Mouse (Mus musculus) spleen, adult 2 months (tissue): ENCODE measurements around the gene Xpr1. TPM values are rescaled to one million over a fixed set of nuclear protein-coding genes. Genes with fewer than 3 reads are reported as not detected.

ENCODE experiments used
- DNase-seq, 2 experiments: peaks; one replicate each; pipeline versions ENCODE4 v3.0.0 to v3.0.0-alpha.2; 2012 to 2021; ENCODE audit warnings: low spot score in 2 of 2, low read depth in 1 of 2
- H3K27ac ChIP-seq: fragments of 200-500 bp; 2 replicates; pipeline ENCODE4 v1.5.1; 2012; ENCODE audit warnings: low read length, inconsistent platforms; ENCODE audit not compliant: insufficient read depth
- H3K27me3 ChIP-seq: fragments of 200-500 bp; 2 replicates; pipeline ENCODE4 v1.6.1; 2012; ENCODE audit warnings: mild to moderate bottlenecking, moderate library complexity, low read length, inconsistent platforms; ENCODE audit not compliant: control insufficient read depth, insufficient read depth
- H3K36me3 ChIP-seq: fragments of 200-500 bp; 2 replicates; pipeline ENCODE4 v1.6.1; 2012; ENCODE audit warnings: mild to moderate bottlenecking, low read length, inconsistent platforms; ENCODE audit not compliant: control insufficient read depth, insufficient read depth
- H3K4me1 ChIP-seq: fragments of 200-500 bp; 2 replicates; pipeline ENCODE4 v1.6.1; 2011; ENCODE audit warnings: inconsistent platforms; ENCODE audit not compliant: control insufficient read depth, insufficient read depth, insufficient read length
- H3K4me3 ChIP-seq: fragments of 200-500 bp; 2 replicates; pipeline ENCODE4 v1.5.1; 2011; ENCODE audit warnings: mild to moderate bottlenecking, inconsistent platforms; ENCODE audit not compliant: insufficient read depth, insufficient read length; ENCODE audit errors: extremely low read depth
- CTCF ChIP-seq: fragments of 200-500 bp; IDR thresholded peaks from 2 replicates; pipeline ENCODE4 v1.5.1; 2011; ENCODE audit warnings: mild to moderate bottlenecking, inconsistent platforms; ENCODE audit not compliant: insufficient read depth, insufficient read length, insufficient replicate concordance; ENCODE audit errors: extremely low read depth
- POLR2A ChIP-seq: fragments of 200-500 bp; IDR thresholded peaks from 2 replicates; pipeline ENCODE4 v1.6.1; 2011; ENCODE audit warnings: low read depth, low read length, inconsistent platforms
- WGBS: fragments of 180-500 bp; shearing (Covaris S2); methylation state at CpG from one replicate; pipeline ENCODE4 v1.1.7; 2018; 5-methylcytosine and 5-hydroxymethylcytosine counted together
- polyA plus RNA-seq: library from polyadenylated mRNA; depleted of rRNA; stranded (reverse); fragments of >200 nt; gene quantifications from 2 replicates; pipeline ENCODE4 v1.2.3, GENCODE M21; 2012

The Xpr1 gene
- polyA plus RNA-seq, 1 experiment = 6.2 TPM

- Histone ChIP-seq H3K27me3 (no peaks in the 10 kb centered on the region), H3K4me1 (no peaks in the 10 kb centered on the region), H3K36me3 (no peaks in the 10 kb centered on the region), H3K27ac (no peak overlapping the region), H3K4me3 (no peak overlapping the region)
- TF ChIP-seq POLR2A (no peak), CTCF (no peak)
- DNase-seq = no peak
- 94% methylated on average over 4 of the region's 4 CpGs for WGBS
Observed at GRCm38 (mm10) chr1:155443115-155443514, 25.9 kb upstream of the Xpr1 start.

GRCm38 (mm10) chr1:155442521-155443001 is 25.3 kb upstream of the Xpr1 start:
- 80% methylated on average over 13 of the region's 13 CpGs for WGBS

GRCm38 (mm10) chr1:155439551-155439950 is 22.3 kb upstream of the Xpr1 start:
- Histone ChIP-seq H3K4me3 (no peak overlapping the region), H3K27me3 (no peaks in the 10 kb centered on the region), H3K27ac (no peak overlapping the region), H3K4me1 (no peaks in the 10 kb centered on the region), H3K36me3 (no peaks in the 10 kb centered on the region)
- DNase-seq = no peak
- TF ChIP-seq POLR2A (no peak), CTCF (no peak)
- whole genome bisulfite sequencing = 79% methylated on average over 7 of the region's 7 CpGs

More at GRCm38 (mm10) chr1:155442521-155443001, 25.3 kb upstream of the Xpr1 start:
- Histone ChIP-seq H3K4me1 (no peaks in the 10 kb centered on the region), H3K27ac (no peak overlapping the region), H3K36me3 (no peaks in the 10 kb centered on the region), H3K27me3 (no peaks in the 10 kb centered on the region), H3K4me3 (no peak overlapping the region)
- DNase-seq = no peak
- TF ChIP-seq POLR2A = no peak

DNA sequence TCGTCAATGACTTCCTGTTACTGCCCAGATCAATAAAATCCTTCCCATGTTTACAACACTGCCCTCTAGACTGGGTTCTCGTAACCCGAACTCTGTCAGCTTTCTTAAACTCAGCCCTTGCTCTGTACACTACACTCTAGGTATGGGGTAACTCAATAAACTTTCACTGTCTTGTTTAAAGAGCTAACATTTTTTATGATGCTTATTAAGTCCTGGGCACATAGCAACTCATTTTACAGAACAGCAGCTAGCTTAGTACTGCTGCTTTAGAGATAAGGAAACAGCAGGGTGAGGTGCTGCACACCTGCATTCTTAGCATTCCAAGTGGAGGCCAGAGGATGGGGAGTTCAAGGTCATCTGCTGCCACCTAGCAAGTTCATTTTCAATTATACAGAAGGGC is 21.3 kb upstream of the Xpr1 start:
- TF ChIP-seq POLR2A = no peak
- no peak for TF ChIP-seq CTCF
- no peak for DNase-seq
- no peaks in the 10 kb centered on the region for H3K4me1 ChIP-seq
- H3K36me3 ChIP-seq = no peaks in the 10 kb centered on the region
- 82% methylated on average over 3 of the region's 3 CpGs for WGBS
- H3K27ac ChIP-seq = no peak overlapping the region
- H3K4me3 ChIP-seq = no peak overlapping the region
- no peaks in the 10 kb centered on the region for H3K27me3 ChIP-seq

DNA sequence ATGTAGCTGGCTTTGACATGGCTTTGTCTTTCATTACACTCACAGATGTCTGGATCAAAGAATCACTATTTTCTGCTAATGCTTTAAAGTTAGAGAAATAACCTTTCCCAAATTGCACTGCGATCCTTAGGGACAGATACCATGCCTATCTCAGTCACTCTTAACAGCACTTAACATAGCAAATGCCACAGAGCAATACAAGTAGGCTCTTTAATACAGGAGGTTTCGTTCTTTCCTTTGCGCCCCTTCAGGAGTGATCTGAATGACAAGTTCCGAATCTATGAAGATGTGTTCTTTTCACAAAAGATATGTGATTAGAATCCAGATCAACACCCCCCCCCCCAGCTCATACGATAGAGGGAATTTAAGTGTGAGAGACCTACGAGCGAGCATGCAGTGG is 12.1 kb upstream of the Xpr1 start:
- Histone ChIP-seq H3K4me3 (no peak overlapping the region), H3K27me3 (no peaks in the 10 kb centered on the region), H3K36me3 (no peaks in the 10 kb centered on the region), H3K4me1 (no peaks in the 10 kb centered on the region), H3K27ac (no peak overlapping the region)
- no peak for DNase-seq
- TF ChIP-seq POLR2A = no peak
- 94% methylated on average over 7 of the region's 7 CpGs for WGBS

- H3K4me3 ChIP-seq = no peak overlapping the region
- H3K36me3 ChIP-seq = no peaks in the 10 kb centered on the region
- no peaks in the 10 kb centered on the region for H3K27me3 ChIP-seq
- DNase-seq = no peak
- H3K4me1 ChIP-seq = no peaks in the 10 kb centered on the region
- no peak for TF ChIP-seq POLR2A
- no peak for TF ChIP-seq CTCF
- WGBS = 88% methylated on average over 6 of the region's 6 CpGs
- no peak overlapping the region for H3K27ac ChIP-seq
Observed at GRCm38 (mm10) chr1:155427126-155427865, 10.1 kb upstream of the Xpr1 start.

- DNase-seq = no peak
- Histone ChIP-seq H3K36me3 (no peaks in the 10 kb centered on the region), H3K4me3 (no peak overlapping the region), H3K4me1 (no peaks in the 10 kb centered on the region), H3K27me3 (no peaks in the 10 kb centered on the region), H3K27ac (no peak overlapping the region)
- TF ChIP-seq POLR2A (no peak), CTCF (no peak)
- WGBS = 15% methylated on average over 6 of the region's 6 CpGs
Observed at GRCm38 (mm10) chr1:155425743-155426315, 8.6 kb upstream of the Xpr1 start.
